Mouse (Mus musculus) bone marrow macrophage, adult 2 months (primary cell): ENCODE measurements around the gene Tbc1d10b. TPM values are rescaled to one million over a fixed set of nuclear protein-coding genes. Genes with fewer than 3 reads are reported as not detected.

Source experiments
- H3K27ac ChIP-seq: 2 replicates; pipeline ENCODE4 v1.5.1; 2012; ENCODE audit warnings: low read depth, low read length; ENCODE audit not compliant: insufficient read depth
- H3K4me1 ChIP-seq: 2 replicates; pipeline ENCODE4 v1.6.1; 2012; ENCODE audit warnings: low read length; ENCODE audit not compliant: control insufficient read depth, insufficient read depth
- H3K4me3 ChIP-seq: 2 replicates; pipeline ENCODE4 v1.5.1; 2012; ENCODE audit warnings: mild to moderate bottlenecking, low read length, moderate library complexity; ENCODE audit not compliant: insufficient read depth
- CTCF ChIP-seq: IDR thresholded peaks from 2 replicates; pipeline ENCODE4 v1.5.1; 2012; ENCODE audit warnings: low read depth, mild to moderate bottlenecking, low read length, moderate library complexity
- POLR2A ChIP-seq: IDR thresholded peaks from 2 replicates; pipeline ENCODE4 v1.6.1; 2012; ENCODE audit warnings: mild to moderate bottlenecking, low read depth, low read length, borderline replicate concordance
- polyA plus RNA-seq: library from polyadenylated mRNA; stranded (reverse); fragments of >200 nt; gene quantifications from 2 replicates; pipeline ENCODE4 v1.2.4, GENCODE M21; 2012; ENCODE audit not compliant: missing spikeins, insufficient read depth, insufficient read length

The Tbc1d10b gene
- polyA plus RNA-seq, 1 experiment, result 71.7 TPM

- TF ChIP-seq POLR2A, result no peak
- TF ChIP-seq CTCF, result peak; percentile 85
- peaks cover 4% of the 10 kb centered on the region for H3K4me1 ChIP-seq
- no peak overlapping the region for H3K4me3 ChIP-seq
- no peak overlapping the region for H3K27ac ChIP-seq
Observed at GRCm38 (mm10) chr7:127214981-127215871, 7.0 kb upstream of the Tbc1d10b start.

GRCm38 (mm10) chr7:127214521-127214920, 6.3 kb upstream of the Tbc1d10b start:
- H3K4me1 ChIP-seq, result peaks cover 8% of the 10 kb centered on the region
- H3K4me3 ChIP-seq, result no peak overlapping the region
- no peak overlapping the region for H3K27ac ChIP-seq
- TF ChIP-seq CTCF, result no peak
- TF ChIP-seq POLR2A, result no peak

- Histone ChIP-seq H3K4me1 (peaks cover 8% of the 10 kb centered on the region), H3K4me3 (no peak overlapping the region), H3K27ac (no peak overlapping the region)
- TF ChIP-seq POLR2A (no peak), CTCF (no peak)
Observed at GRCm38 (mm10) chr7:127213930-127214329, 5.7 kb upstream of the Tbc1d10b start.

- Histone ChIP-seq H3K27ac (no peak overlapping the region), H3K4me3 (no peak overlapping the region), H3K4me1 (peaks cover 8% of the 10 kb centered on the region)
- TF ChIP-seq CTCF (peak; percentile 69), POLR2A (no peak)
Observed at GRCm38 (mm10) chr7:127213485-127213884, 5.2 kb upstream of the Tbc1d10b start.

GRCm38 (mm10) chr7:127212432-127213250, 4.4 kb upstream of the Tbc1d10b start:
- Histone ChIP-seq H3K4me1 (peaks cover 8% of the 10 kb centered on the region), H3K4me3 (no peak overlapping the region), H3K27ac (no peak overlapping the region)
- TF ChIP-seq POLR2A (no peak), CTCF (no peak)

GRCm38 (mm10) chr7:127211014-127211745, 2.9 kb upstream of the Tbc1d10b start:
- TF ChIP-seq CTCF (no peak), POLR2A (no peak)
- H3K4me3 ChIP-seq, result no peak overlapping the region
- peaks cover 8% of the 10 kb centered on the region for H3K4me1 ChIP-seq
- no peak overlapping the region for H3K27ac ChIP-seq

- Histone ChIP-seq H3K27ac (no peak overlapping the region), H3K4me1 (peaks cover 10% of the 10 kb centered on the region)
Observed at GRCm38 (mm10) chr7:127210266-127210665, 2.0 kb upstream of the Tbc1d10b start.

GRCm38 (mm10) chr7:127209851-127210250, 1.6 kb upstream of the Tbc1d10b start:
- peaks cover 13% of the 10 kb centered on the region for H3K4me1 ChIP-seq
- TF ChIP-seq POLR2A (no peak), CTCF (no peak)
- no peak overlapping the region for H3K27ac ChIP-seq
- H3K4me3 ChIP-seq, result no peak overlapping the region

More at GRCm38 (mm10) chr7:127210266-127210665, 2.0 kb upstream of the Tbc1d10b start:
- TF ChIP-seq POLR2A (no peak), CTCF (no peak)
- H3K4me3 ChIP-seq, result no peak overlapping the region
